Mouse (Mus musculus): ENCODE data around the gene Stxbp1.
A peak's percentile ranks its signal among the peaks of the same experiment; 100 is the strongest.

- peak; percentile 93 for TF ChIP-seq CTCF (IDR thresholded peaks at IDR 0.05; ENCODE audit: borderline replicate concordance, insufficient read depth, low read depth, low read length)
- TF ChIP-seq POLR2A (IDR thresholded peaks at IDR 0.05; ENCODE audit: borderline replicate concordance, insufficient read depth, low read length) = no peak
Measured at GRCm38 (mm10) chr2:32757056-32757845, 89.8 kb downstream of the Stxbp1 start, which contains the start of gene Tor2a.

Measured in cerebellum, adult 2 months (tissue).